Mouse (Mus musculus) stomach, embryonic 15.5 days (tissue): Measurements from ENCODE around the gene Tlr9. TPM values are rescaled to one million over a fixed set of nuclear protein-coding genes. Genes with fewer than 3 reads are reported as not detected.

ENCODE experiments used
- ATAC-seq: fragments of 200-750 bp; cut with Nextera tagmentation; 2 replicates; pipeline ENCODE4 v1.8.0; 2017; ENCODE audit warnings: low read depth, moderate number of reproducible peaks, moderate TSS enrichment; ENCODE audit not compliant: insufficient read depth, low FRiP score
- H3K27ac ChIP-seq: fragments of 300-500 bp; sonication (generic); 2 replicates; pipeline ENCODE4 v1.5.1; 2015; ENCODE audit warnings: mild to moderate bottlenecking, inconsistent platforms
- H3K27me3 ChIP-seq: fragments of 300-500 bp; sonication (generic); replicated peaks from 2 replicates; pipeline ENCODE4 v1.6.1; 2015; ENCODE audit warnings: inconsistent platforms
- H3K36me3 ChIP-seq: fragments of 300-500 bp; sonication (generic); 2 replicates; pipeline ENCODE4 v1.6.1; 2015; ENCODE audit warnings: inconsistent platforms
- H3K4me1 ChIP-seq: fragments of 300-500 bp; sonication (generic); 2 replicates; pipeline ENCODE4 v1.6.1; 2015; ENCODE audit warnings: inconsistent platforms
- H3K4me2 ChIP-seq: fragments of 300-500 bp; sonication (generic); 2 replicates; pipeline ENCODE4 v1.6.1; 2015; ENCODE audit warnings: mild to moderate bottlenecking, inconsistent platforms
- H3K4me3 ChIP-seq: fragments of 300-500 bp; sonication (generic); replicated peaks from 2 replicates; pipeline ENCODE4 v1.5.1; 2015; ENCODE audit warnings: inconsistent platforms
- H3K9ac ChIP-seq: fragments of 300-500 bp; sonication (generic); 2 replicates; pipeline ENCODE4 v1.6.1; 2015; ENCODE audit warnings: inconsistent platforms
- H3K9me3 ChIP-seq: fragments of 300-500 bp; sonication (generic); 2 replicates; pipeline ENCODE4 v1.6.1; 2016; ENCODE audit warnings: inconsistent platforms
- WGBS: fragments of 180-500 bp; shearing (Covaris S2); methylation state at CpG from one replicate; pipeline ENCODE4 v1.1.7; 2015; 5-methylcytosine and 5-hydroxymethylcytosine counted together
- polyA plus RNA-seq: library from polyadenylated mRNA; unstranded; fragments of >200 nt; fragmentation: Nextera tagmentation; extraction: Ambion mirVana; gene quantifications from 2 replicates; pipeline ENCODE4 v1.2.1, GENCODE M21; 2015

Gene Tlr9
- polyA plus RNA-seq, 1 experiment from 2014 or later, result 0.12 TPM

DNA sequence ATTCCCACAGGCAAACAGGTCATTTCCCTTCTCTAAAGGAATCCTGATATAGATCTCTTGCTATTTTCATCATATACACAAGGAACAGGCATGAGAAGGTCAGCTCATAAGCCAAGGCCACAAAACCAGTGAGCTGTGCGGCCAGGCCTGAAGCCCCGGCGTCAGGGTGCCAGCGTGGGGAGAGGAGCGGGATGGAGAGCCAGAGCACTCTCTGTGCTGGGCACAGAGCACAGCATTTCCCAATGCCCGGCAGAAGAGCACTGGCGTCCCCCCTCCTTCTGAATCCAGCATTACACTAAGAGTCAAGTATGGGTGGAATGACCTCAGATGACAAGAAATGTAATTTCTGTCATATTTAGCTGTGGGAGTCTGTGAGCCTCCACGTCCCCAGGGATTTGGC lies 15.0 kb downstream of the Tlr9 start:
- 86% methylated on average over 8 of the region's 8 CpGs for WGBS
- Histone ChIP-seq H3K27ac (no peak overlapping the region), H3K4me2 (no peak overlapping the region), H3K27me3 (no peaks in the 10 kb centered on the region), H3K9me3 (no peaks in the 10 kb centered on the region), H3K36me3 (peaks cover 85% of the 10 kb centered on the region), H3K9ac (no peak overlapping the region), H3K4me3 (no peak overlapping the region), H3K4me1 (no peaks in the 10 kb centered on the region)
- no peak for ATAC-seq

DNA sequence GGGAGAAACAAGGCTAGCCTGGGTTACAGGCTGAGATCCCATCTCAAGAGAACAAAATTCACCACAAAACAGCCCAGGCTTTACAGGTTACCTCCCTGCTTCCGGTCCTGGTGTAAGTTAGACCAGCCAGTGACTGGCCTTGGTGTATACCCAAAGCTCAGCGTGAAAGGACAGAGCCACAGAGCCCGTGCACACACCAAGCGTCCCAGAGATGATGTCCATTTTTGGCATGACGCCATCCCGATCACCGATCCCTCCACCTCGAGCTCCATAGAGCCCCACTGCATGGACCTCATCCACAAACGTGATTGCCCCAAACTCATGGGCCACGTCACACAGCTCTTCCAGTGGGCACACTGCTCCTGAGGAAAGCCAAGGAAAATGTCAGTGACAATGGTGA lies 15.5 kb downstream of the Tlr9 start:
- WGBS, result 89% methylated on average over 10 of the region's 10 CpGs
- Histone ChIP-seq H3K4me2 (no peak overlapping the region), H3K9me3 (no peaks in the 10 kb centered on the region), H3K4me3 (no peak overlapping the region), H3K9ac (no peak overlapping the region), H3K27me3 (no peaks in the 10 kb centered on the region), H3K4me1 (no peaks in the 10 kb centered on the region), H3K36me3 (peaks cover 85% of the 10 kb centered on the region), H3K27ac (no peak overlapping the region)
- ATAC-seq, result no peak

DNA sequence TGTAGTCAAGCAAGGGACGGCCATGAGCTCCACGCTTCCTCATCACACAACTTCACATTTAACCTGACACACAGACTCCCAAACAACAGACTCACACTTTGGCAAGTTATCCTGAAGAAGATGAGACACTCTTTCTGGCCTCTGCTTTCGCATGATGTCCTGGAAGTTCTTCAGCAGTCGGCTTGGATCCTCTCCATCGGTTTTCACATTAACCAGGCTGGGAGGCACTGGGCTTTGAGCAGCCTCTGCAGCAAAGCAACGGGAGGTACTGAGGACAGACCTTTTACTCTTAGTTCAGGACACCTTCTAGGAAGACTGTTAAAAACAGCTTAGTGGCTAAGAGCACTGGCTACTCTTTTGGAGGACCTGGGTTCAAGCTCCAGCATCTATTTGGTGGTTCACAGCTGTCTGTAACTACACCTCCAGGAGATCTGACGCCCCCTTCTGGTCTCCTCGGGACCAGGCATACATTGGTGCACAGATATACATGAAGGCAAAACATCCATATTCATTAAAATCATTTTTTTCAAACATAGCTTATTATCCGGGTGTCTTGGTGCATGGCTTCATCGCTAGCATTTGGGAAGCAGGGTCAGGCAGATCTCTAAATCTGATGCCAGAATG lies 19.3 kb downstream of the Tlr9 start:
- Histone ChIP-seq H3K9ac (no peak overlapping the region), H3K9me3 (no peaks in the 10 kb centered on the region), H3K4me3 (no peak overlapping the region), H3K4me1 (peaks cover 11% of the 10 kb centered on the region), H3K4me2 (no peak overlapping the region), H3K36me3 (peaks cover 56% of the 10 kb centered on the region), H3K27ac (no peak overlapping the region), H3K27me3 (no peaks in the 10 kb centered on the region)
- 86% methylated on average over 10 of the region's 10 CpGs for WGBS
- no peak for ATAC-seq

DNA sequence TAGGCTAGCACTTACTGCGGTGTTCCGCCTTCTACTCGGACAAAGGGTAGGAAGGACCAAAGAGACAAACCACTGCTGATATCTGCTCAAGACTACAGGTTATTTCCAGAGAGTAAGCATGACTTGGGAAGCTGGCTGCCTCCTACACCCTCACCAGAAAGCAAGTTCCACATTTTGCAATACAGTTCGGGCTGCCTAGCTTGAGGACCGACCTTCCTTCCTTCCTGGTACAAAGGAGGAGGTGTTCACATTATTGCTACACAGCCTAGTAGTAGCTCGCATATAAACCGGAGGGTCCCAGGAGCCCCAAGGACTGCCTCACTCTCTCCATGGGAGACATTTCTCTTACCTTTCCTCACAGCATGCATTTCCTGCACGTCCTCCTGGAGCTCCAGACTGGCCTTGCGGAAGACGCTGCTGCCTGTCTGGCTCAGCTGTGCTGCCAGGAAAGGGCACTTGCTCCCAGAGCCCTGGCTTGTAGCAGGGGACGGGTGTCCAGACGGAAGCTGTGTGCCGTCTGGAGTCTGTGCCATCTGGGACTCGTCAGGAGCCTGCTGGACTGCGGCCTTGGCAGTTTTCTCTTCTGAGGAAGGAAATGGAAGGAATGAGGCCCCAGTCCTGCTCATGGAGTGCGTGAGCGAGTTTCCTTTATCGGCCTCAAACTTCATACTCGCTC lies 20.6 kb downstream of the Tlr9 start:
- Histone ChIP-seq H3K9ac (no peak overlapping the region), H3K27ac (peak overlapping the region; percentile 49), H3K9me3 (no peaks in the 10 kb centered on the region), H3K36me3 (peaks cover 45% of the 10 kb centered on the region), H3K4me1 (peaks cover 17% of the 10 kb centered on the region), H3K4me3 (no peak overlapping the region), H3K4me2 (peak overlapping the region; percentile 28), H3K27me3 (no peaks in the 10 kb centered on the region)
- 54% methylated on average over 19 of the region's 19 CpGs for WGBS
- ATAC-seq, result no peak

DNA sequence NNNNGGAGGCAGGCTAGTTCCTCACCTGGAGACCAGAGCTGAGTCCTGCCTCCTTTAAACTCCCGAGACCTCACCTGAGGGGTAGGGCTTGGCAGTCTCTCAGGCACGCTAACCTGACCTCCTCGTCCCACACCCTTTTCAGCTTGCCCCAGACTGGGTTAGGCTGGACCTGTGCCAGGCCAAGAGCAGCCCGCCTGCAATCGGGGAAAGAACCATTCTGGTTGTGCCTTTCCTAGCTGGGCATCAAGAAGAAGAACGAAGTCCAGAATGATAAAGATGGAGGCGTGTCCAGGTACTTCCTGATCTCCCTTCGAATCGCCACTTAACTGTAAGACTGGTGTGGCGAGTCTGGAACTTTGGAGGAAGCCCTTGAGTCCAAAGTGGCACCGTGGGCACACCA lies 27.2 kb downstream of the Tlr9 start:
- Histone ChIP-seq H3K4me2 (no peak overlapping the region), H3K9ac (no peak overlapping the region), H3K36me3 (0 out of 2 replicates have a peak, but pooled peaks cover 4% of the 10 kb centered on the region), H3K9me3 (no peaks in the 10 kb centered on the region), H3K4me1 (peaks cover 42% of the 10 kb centered on the region), H3K4me3 (no peak overlapping the region), H3K27me3 (no peaks in the 10 kb centered on the region), H3K27ac (peak overlapping the region; percentile 82)
- peak; percentile 40; the same call in 1 of the 2 replicates for ATAC-seq
- 66% methylated on average over 11 of the region's 11 CpGs for WGBS

DNA sequence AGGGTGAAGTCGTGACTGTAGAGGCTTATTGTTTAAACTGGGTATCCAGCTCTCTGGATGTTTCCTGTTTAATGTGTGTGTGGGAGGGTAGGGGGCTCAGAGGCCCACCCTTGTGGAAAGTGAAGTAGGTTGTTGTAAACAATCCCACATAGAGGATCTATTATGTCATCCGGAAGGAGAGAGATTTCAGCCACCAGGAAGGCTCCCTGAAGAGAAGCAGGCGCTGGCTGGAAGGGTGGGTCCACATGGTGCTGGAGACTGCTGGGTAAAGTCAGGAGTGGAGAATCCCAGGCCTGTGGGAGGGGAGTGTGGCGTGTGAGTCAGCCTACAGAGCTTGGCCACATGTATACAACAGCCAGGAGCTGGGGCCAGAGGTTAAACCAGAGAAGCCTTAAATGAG lies 27.8 kb downstream of the Tlr9 start:
- 18% methylated on average over 4 of the region's 4 CpGs for WGBS
- peak; percentile 80; the same call in 1 of the 2 replicates for ATAC-seq
- Histone ChIP-seq H3K27me3 (no peaks in the 10 kb centered on the region), H3K27ac (peak overlapping the region; percentile 82), H3K36me3 (0 out of 2 replicates have a peak, but pooled peaks cover under 1% of the 10 kb centered on the region), H3K4me1 (peaks cover 42% of the 10 kb centered on the region), H3K9ac (no peak overlapping the region), H3K9me3 (no peaks in the 10 kb centered on the region), H3K4me2 (no peak overlapping the region), H3K4me3 (no peak overlapping the region)

DNA sequence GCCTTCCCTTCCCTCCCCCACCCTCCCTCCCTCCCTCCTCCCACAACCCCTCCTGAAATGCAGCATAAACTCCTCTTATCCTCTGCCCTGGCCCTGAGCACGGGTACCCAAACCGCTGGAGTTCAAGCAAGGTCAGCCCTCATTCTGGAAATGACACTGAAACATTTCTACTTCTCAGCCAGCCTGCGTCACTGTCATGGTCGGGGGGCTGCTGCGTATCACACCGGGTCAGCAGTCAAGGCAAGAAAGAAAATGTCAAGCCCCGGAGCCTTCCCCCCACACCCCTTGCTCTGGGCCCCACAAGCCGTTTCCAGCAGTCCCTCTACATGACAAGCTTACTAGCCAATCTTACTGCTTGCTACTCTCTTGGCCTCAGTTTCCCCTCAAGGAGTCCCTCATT lies 28.7 kb downstream of the Tlr9 start:
- H3K4me3 ChIP-seq, result no peak overlapping the region
- H3K36me3 ChIP-seq, result no peaks in the 10 kb centered on the region
- no peak overlapping the region for H3K9ac ChIP-seq
- peaks cover 41% of the 10 kb centered on the region for H3K4me1 ChIP-seq
- no peak for ATAC-seq
- 47% methylated on average over 8 of the region's 8 CpGs for WGBS
- no peaks in the 10 kb centered on the region for H3K9me3 ChIP-seq
- H3K4me2 ChIP-seq, result no peak overlapping the region
- H3K27me3 ChIP-seq, result no peaks in the 10 kb centered on the region
- H3K27ac ChIP-seq, result peak overlapping the region; percentile 82; the same call in 1 of the 2 replicates

DNA sequence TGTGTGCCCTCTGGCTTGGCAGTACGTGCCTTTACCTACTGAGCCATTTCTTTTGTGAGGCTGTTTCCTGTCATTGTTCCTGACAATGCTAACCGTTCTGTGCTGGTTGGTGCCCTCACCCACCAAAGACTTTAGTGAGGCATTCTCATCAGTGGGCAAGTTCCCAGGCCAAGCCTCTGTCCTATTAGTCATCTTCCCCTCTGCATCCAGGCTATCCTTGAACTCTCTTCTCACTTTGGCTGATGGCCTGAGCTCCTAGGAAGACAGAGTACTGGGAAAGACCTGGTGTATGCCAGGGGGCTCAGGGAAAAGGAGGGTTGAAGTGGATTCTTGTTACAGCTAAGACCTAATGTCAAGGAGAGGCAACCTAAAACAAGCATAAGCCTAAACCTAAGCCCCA lies 31.6 kb downstream of the Tlr9 start:
- H3K36me3 ChIP-seq, result no peaks in the 10 kb centered on the region
- WGBS, result 75% methylated on average over 2 of the region's 2 CpGs
- no peak overlapping the region for H3K27ac ChIP-seq
- no peaks in the 10 kb centered on the region for H3K27me3 ChIP-seq
- ATAC-seq, result no peak
- H3K9me3 ChIP-seq, result no peaks in the 10 kb centered on the region
- H3K9ac ChIP-seq, result no peak overlapping the region
- no peak overlapping the region for H3K4me2 ChIP-seq
- peaks cover 20% of the 10 kb centered on the region for H3K4me1 ChIP-seq
- no peak overlapping the region for H3K4me3 ChIP-seq

DNA sequence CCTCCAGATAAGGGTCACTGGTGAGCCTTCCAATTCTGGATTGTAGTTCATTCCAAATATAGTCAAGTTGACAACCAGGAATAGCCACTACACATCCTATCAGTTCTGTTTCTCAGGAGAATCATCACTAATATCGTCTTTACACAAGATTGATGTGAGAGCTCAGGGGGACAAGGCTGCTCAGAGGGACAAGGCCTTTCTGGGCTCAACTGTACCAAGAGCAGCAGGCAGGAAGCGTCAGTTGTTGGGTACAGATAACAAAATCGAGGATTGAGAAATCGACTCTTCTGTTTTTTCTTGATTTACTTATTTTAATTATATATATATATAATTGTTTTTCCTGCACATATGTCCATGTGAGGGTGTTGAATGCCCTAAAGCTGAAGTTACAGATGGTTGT lies 36.0 kb downstream of the Tlr9 start:
- no peak overlapping the region for H3K9ac ChIP-seq
- H3K27ac ChIP-seq, result no peak overlapping the region
- H3K4me3 ChIP-seq, result no peak overlapping the region
- H3K36me3 ChIP-seq, result no peaks in the 10 kb centered on the region
- H3K4me2 ChIP-seq, result no peak overlapping the region
- H3K9me3 ChIP-seq, result no peaks in the 10 kb centered on the region
- ATAC-seq, result no peak
- WGBS, result 83% methylated on average over 4 of the region's 4 CpGs
- no peaks in the 10 kb centered on the region for H3K27me3 ChIP-seq
- no peaks in the 10 kb centered on the region for H3K4me1 ChIP-seq

DNA sequence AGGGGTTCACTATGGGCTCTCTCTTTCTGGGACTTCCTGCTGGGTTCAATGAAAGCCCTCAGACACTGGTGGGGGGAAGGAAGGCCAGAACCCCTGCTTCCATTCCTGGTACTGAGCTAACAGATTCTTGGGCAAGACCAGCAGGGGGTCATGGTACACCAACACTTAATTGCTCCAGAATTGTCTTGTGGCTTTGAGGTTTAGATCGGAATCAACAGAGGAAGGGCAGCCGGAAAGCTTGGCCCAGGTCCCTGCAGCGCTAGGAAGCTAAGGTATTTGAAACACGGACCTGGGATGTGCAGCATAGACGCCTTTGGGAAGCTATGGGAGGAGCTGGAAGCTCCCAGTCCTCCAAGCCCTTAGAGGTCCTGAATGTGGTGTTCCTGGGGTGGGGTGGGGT lies 36.6 kb downstream of the Tlr9 start:
- H3K9me3 ChIP-seq, result no peaks in the 10 kb centered on the region

DNA sequence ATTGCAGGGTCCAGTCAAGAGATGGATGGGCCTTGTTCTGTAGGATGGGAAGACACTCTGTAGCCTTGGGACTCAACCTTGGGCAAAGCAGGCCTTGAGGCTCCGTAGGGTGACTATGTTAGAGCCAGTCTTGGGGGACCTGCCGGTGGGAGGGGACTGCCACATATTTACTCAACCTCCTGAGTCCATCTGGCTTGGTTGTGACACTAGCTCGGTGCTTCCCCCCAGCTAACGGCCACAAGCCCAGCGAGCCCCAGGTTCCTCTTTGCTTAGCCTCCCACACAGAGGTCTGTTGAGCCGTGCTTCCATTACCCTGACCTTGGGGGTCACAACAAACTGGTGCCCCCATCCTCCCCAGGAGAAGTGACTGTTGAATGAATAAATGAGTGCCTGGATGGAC lies 38.7 kb downstream of the Tlr9 start:
- Histone ChIP-seq H3K4me3 (no peak overlapping the region), H3K27ac (no peak overlapping the region), H3K36me3 (no peaks in the 10 kb centered on the region), H3K9me3 (no peaks in the 10 kb centered on the region), H3K9ac (no peak overlapping the region), H3K4me1 (no peaks in the 10 kb centered on the region), H3K27me3 (no peaks in the 10 kb centered on the region), H3K4me2 (no peak overlapping the region)
- ATAC-seq, result 0 out of 2 replicates have a peak, but pooled peaks have one; percentile 21
- WGBS, result 69% methylated on average over 6 of the region's 6 CpGs

More for the DNA sequence above, 36.6 kb downstream of the Tlr9 start:
- no peak overlapping the region for H3K27ac ChIP-seq
- no peaks in the 10 kb centered on the region for H3K4me1 ChIP-seq
- no peaks in the 10 kb centered on the region for H3K27me3 ChIP-seq
- no peak overlapping the region for H3K4me3 ChIP-seq
- no peak overlapping the region for H3K4me2 ChIP-seq
- 74% methylated on average over 5 of the region's 5 CpGs for WGBS
- H3K9ac ChIP-seq, result no peak overlapping the region
- no peak for ATAC-seq
- no peaks in the 10 kb centered on the region for H3K36me3 ChIP-seq

DNA sequence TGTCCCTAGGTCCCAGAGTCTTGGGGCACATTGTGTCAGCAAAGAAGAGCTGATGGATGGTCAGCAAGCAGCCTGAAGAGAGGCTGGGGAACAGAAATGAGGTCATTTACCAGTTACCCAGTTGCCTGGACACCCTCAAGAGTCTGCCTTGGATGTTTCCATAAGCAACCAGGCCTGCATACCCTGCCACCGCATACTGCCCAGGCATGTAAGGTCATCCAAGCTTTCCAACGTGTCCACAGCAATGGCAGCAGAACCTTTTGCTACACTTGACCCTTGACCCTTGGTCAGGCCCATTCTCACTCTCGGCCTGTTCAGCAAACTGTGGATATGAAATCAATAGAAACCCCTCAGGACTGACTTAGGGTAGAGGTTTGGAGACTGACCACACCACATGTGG lies 39.1 kb downstream of the Tlr9 start:
- Histone ChIP-seq H3K4me2 (no peak overlapping the region), H3K27ac (no peak overlapping the region), H3K36me3 (no peaks in the 10 kb centered on the region), H3K9me3 (no peaks in the 10 kb centered on the region), H3K4me3 (no peak overlapping the region), H3K9ac (no peak overlapping the region), H3K27me3 (no peaks in the 10 kb centered on the region), H3K4me1 (no peaks in the 10 kb centered on the region)
- ATAC-seq, result no peak
- WGBS, result 73% methylated on average over 3 of the region's 3 CpGs
